Mouse (Mus musculus) layer of hippocampus, adult 9-11 months (tissue): ENCODE results near the gene Nfyc.

Source experiments
- DNase-seq: peaks from one replicate; pipeline ENCODE4 v3.0.0; 2022

Gene Nfyc

DNA sequence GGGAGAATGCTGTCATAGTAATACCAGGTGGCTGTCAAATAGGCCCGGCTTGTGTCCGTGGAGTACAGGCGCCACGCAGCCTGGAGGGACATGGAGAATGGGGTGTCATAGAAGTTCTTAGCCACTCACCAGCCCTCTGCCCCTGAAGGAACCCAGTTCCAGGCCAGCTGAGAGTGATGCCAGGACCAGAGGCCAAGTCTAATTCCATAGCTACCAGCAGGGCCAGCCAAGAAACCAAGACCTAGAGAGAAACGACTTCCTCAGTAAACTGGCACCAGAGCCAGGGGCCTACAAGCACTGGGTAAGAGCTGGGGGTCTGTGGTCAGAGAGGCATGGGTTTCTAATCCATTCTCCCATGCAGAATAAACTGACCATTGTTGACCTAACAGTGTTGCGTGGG, 118.4 kb downstream of the Nfyc start:
- DNase-seq = no peak

DNA sequence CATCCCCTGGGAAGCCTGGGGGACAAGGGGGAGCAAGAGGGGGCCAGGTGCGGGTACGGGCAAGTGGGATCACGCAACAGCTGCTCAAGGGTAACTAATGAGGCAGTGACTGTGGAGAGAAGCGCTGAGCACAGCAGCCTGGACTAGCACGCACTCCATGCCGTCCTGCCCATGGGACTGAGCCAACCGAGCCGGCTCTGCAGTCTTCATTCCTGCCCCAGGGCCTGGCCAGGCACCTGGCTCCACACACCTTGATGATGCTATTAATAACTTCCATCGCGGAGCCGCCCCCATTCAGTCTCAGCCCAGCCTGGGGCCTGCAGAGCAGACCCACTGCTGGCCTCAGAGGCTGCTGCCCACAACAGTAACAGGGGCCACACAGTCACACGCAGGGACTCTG, 119.1 kb downstream of the Nfyc start:
- DNase-seq = no peak
